Mouse (Mus musculus) embryonic facial prominence, embryonic 10.5 days (tissue): ENCODE results near the gene Zfp248. TPM values are rescaled to one million over a fixed set of nuclear protein-coding genes. Genes with fewer than 3 reads are reported as not detected.

Experiments
- DNase-seq: peaks from one replicate; pipeline ENCODE4 v3.0.0-alpha.2; 2017; ENCODE audit warnings: low spot score
- H3K27ac ChIP-seq: fragments of 300-500 bp; sonication (generic); replicated peaks from 2 replicates; pipeline ENCODE4 v1.5.1; 2016; ENCODE audit warnings: mild to moderate bottlenecking
- H3K27me3 ChIP-seq: fragments of 300-500 bp; sonication (generic); replicated peaks from 2 replicates; pipeline ENCODE4 v1.6.1; 2016; ENCODE audit warnings: low read depth, mild to moderate bottlenecking; ENCODE audit not compliant: poor library complexity, severe bottlenecking
- H3K36me3 ChIP-seq: fragments of 300-500 bp; sonication (generic); replicated peaks from 2 replicates; pipeline ENCODE4 v1.6.1; 2016; ENCODE audit warnings: mild to moderate bottlenecking, moderate library complexity
- H3K4me1 ChIP-seq: fragments of 300-500 bp; sonication (generic); 2 replicates; pipeline ENCODE4 v1.6.1; 2016
- H3K4me3 ChIP-seq: fragments of 300-500 bp; sonication (generic); 2 replicates; pipeline ENCODE4 v1.5.1; 2016; ENCODE audit warnings: mild to moderate bottlenecking, moderate library complexity
- H3K9me3 ChIP-seq: fragments of 300-500 bp; sonication (generic); 2 replicates; pipeline ENCODE4 v1.6.1; 2016; ENCODE audit warnings: mild to moderate bottlenecking
- WGBS: fragments of 180-500 bp; shearing (Covaris S2); methylation state at CpG from one replicate; pipeline ENCODE4 v1.1.7; 2016; 5-methylcytosine and 5-hydroxymethylcytosine counted together
- polyA plus RNA-seq: library from polyadenylated mRNA; unstranded; fragments of >200 nt; fragmentation: Nextera tagmentation; extraction: Ambion mirVana; gene quantifications from 2 replicates; pipeline ENCODE4 v1.2.1, GENCODE M21; 2016

The Zfp248 gene
- 12.2 and 13.7 TPM in 2 replicates for polyA plus RNA-seq

GRCm38 (mm10) chr6:118455042-118455631 is at the start of gene Zfp248:
TSS of gene Zfp248 (minus strand) at chr6:118455528.
- Histone ChIP-seq H3K27ac (peak within 1 kb of the TSS; percentile 96), H3K9me3 (no peaks in the 10 kb centered on the region), H3K27me3 (no peaks in the 10 kb centered on the region), H3K4me1 (peaks cover 13% of the 10 kb centered on the region), H3K4me3 (peak within 1 kb of the TSS; percentile 87), H3K36me3 (peaks cover 21% of the 10 kb centered on the region)
- peak; percentile 93 for DNase-seq
- 1% methylated on average over 43 of the region's 43 CpGs for WGBS

- no peaks in the 10 kb centered on the region for H3K27me3 ChIP-seq
- H3K36me3 ChIP-seq, result peaks cover 42% of the 10 kb centered on the region
- no peaks in the 10 kb centered on the region for H3K9me3 ChIP-seq
- no peaks in the 10 kb centered on the region for H3K4me1 ChIP-seq
- 90% methylated on average over 7 of the region's 7 CpGs for WGBS
- no peak overlapping the region for H3K27ac ChIP-seq
- H3K4me3 ChIP-seq, result no peak overlapping the region
- no peak for DNase-seq
Observed at GRCm38 (mm10) chr6:118499010-118499409, 43.7 kb upstream of the Zfp248 start.

GRCm38 (mm10) chr6:118482125-118482524 is 26.8 kb upstream of the Zfp248 start:
- Histone ChIP-seq H3K4me3 (no peak overlapping the region), H3K9me3 (no peaks in the 10 kb centered on the region), H3K27me3 (peaks cover 35% of the 10 kb centered on the region), H3K27ac (no peak overlapping the region), H3K36me3 (peaks cover 2% of the 10 kb centered on the region), H3K4me1 (peaks cover 20% of the 10 kb centered on the region)
- DNase-seq, result no peak
- WGBS, result 88% methylated on average over 1 of the region's 1 CpGs

- peaks cover 25% of the 10 kb centered on the region for H3K4me1 ChIP-seq
- WGBS, result under 1% methylated on average over 52 of the region's 57 CpGs
- H3K27me3 ChIP-seq, result peaks cover 55% of the 10 kb centered on the region
- H3K36me3 ChIP-seq, result peaks cover 25% of the 10 kb centered on the region
- peak; percentile 89 for DNase-seq
- no peaks in the 10 kb centered on the region for H3K9me3 ChIP-seq
- H3K27ac ChIP-seq, result peak within 1 kb of the TSS; percentile 90
- peak within 1 kb of the TSS; percentile 77 for H3K4me3 ChIP-seq
Observed at GRCm38 (mm10) chr6:118478957-118479708, 23.8 kb upstream of the Zfp248 start, which contains the start of gene Zfp9. TSS of gene Zfp9 (minus strand) at chr6:118479320.

- H3K27me3 ChIP-seq, result peaks cover 53% of the 10 kb centered on the region
- peak; percentile 22 for DNase-seq
- 25% methylated on average over 10 of the region's 10 CpGs for WGBS
- peak overlapping the region; percentile 90 for H3K27ac ChIP-seq
- H3K4me3 ChIP-seq, result peak overlapping the region; percentile 77
- no peaks in the 10 kb centered on the region for H3K9me3 ChIP-seq
- H3K4me1 ChIP-seq, result peaks cover 25% of the 10 kb centered on the region
- peaks cover 27% of the 10 kb centered on the region for H3K36me3 ChIP-seq
Observed at GRCm38 (mm10) chr6:118477875-118478785, 22.8 kb upstream of the Zfp248 start.

GRCm38 (mm10) chr6:118462069-118462705 is 6.9 kb upstream of the Zfp248 start:
- Histone ChIP-seq H3K9me3 (no peaks in the 10 kb centered on the region), H3K4me3 (no peak overlapping the region), H3K27me3 (no peaks in the 10 kb centered on the region), H3K27ac (no peak overlapping the region), H3K4me1 (no peaks in the 10 kb centered on the region), H3K36me3 (peaks cover 56% of the 10 kb centered on the region)
- DNase-seq, result no peak
- WGBS, result 81% methylated on average over 15 of the region's 15 CpGs

GRCm38 (mm10) chr6:118457726-118458125 is 2.4 kb upstream of the Zfp248 start:
- WGBS, result 86% methylated on average over 1 of the region's 1 CpGs
- no peak for DNase-seq
- Histone ChIP-seq H3K9me3 (no peaks in the 10 kb centered on the region), H3K36me3 (peaks cover 20% of the 10 kb centered on the region), H3K4me3 (no peak overlapping the region), H3K4me1 (peaks cover 13% of the 10 kb centered on the region), H3K27me3 (no peaks in the 10 kb centered on the region), H3K27ac (no peak overlapping the region)

GRCm38 (mm10) chr6:118454452-118454851 is 876 bp downstream of the Zfp248 start:
- H3K4me1 ChIP-seq, result peaks cover 13% of the 10 kb centered on the region
- H3K4me3 ChIP-seq, result peak overlapping the region; percentile 87
- 48% methylated on average over 8 of the region's 8 CpGs for WGBS
- no peak for DNase-seq
- peak overlapping the region; percentile 96 for H3K27ac ChIP-seq
- peaks cover 21% of the 10 kb centered on the region for H3K36me3 ChIP-seq
- H3K27me3 ChIP-seq, result no peaks in the 10 kb centered on the region
- no peaks in the 10 kb centered on the region for H3K9me3 ChIP-seq

- Histone ChIP-seq H3K4me3 (no peak overlapping the region), H3K4me1 (no peaks in the 10 kb centered on the region), H3K27me3 (no peaks in the 10 kb centered on the region), H3K36me3 (peaks cover 68% of the 10 kb centered on the region), H3K9me3 (peaks cover 13% of the 10 kb centered on the region), H3K27ac (no peak overlapping the region)
- no peak for DNase-seq
- WGBS, result 93% methylated on average over 4 of the region's 4 CpGs
Observed at GRCm38 (mm10) chr6:118431502-118431901, 23.8 kb downstream of the Zfp248 start.

GRCm38 (mm10) chr6:118426666-118427065 is 28.7 kb downstream of the Zfp248 start:
- no peak for DNase-seq
- no peaks in the 10 kb centered on the region for H3K4me1 ChIP-seq
- no peak overlapping the region for H3K27ac ChIP-seq
- no peaks in the 10 kb centered on the region for H3K27me3 ChIP-seq
- H3K36me3 ChIP-seq, result peaks cover 50% of the 10 kb centered on the region
- H3K9me3 ChIP-seq, result peaks cover 13% of the 10 kb centered on the region
- H3K4me3 ChIP-seq, result no peak overlapping the region
- WGBS, result 94% methylated on average over 1 of the region's 1 CpGs

GRCm38 (mm10) chr6:118419050-118419920 is 36.0 kb downstream of the Zfp248 start, which contains the start of gene Bms1:
TSS of gene Bms1 (minus strand) at chr6:118419474.
- H3K27me3 ChIP-seq, result no peaks in the 10 kb centered on the region
- peak within 1 kb of the TSS; percentile 88 for H3K27ac ChIP-seq
- H3K4me1 ChIP-seq, result peaks cover 13% of the 10 kb centered on the region
- peak within 1 kb of the TSS; percentile 98 for H3K4me3 ChIP-seq
- whole genome bisulfite sequencing, result under 1% methylated on average over 67 of the region's 67 CpGs
- peaks cover 32% of the 10 kb centered on the region for H3K36me3 ChIP-seq
- H3K9me3 ChIP-seq, result no peaks in the 10 kb centered on the region
- peak; percentile 93 for DNase-seq
